Mouse (Mus musculus) forebrain, embryonic 10.5 days (tissue): ENCODE results near the gene Baiap2l1. TPM values are rescaled to one million over a fixed set of nuclear protein-coding genes. Genes with fewer than 3 reads are reported as not detected.
A peak's percentile ranks its signal among the peaks of the same experiment; 100 is the strongest.
"Not testable (repeated sequence)": the region's sequence is repeated elsewhere in the genome, so short reads cannot be mapped to it uniquely, and the experiment has no call there.

Experiments
- DNase-seq: peaks from one replicate; pipeline ENCODE4 v3.0.0-alpha.2; 2017; ENCODE audit warnings: low spot score; ENCODE audit errors: extremely low spot score
- H3K27ac ChIP-seq: fragments of 300-500 bp; sonication (generic); 2 replicates; pipeline ENCODE4 v1.5.1; 2016; ENCODE audit warnings: mild to moderate bottlenecking
- H3K27me3 ChIP-seq: fragments of 300-500 bp; sonication (generic); 2 replicates; pipeline ENCODE4 v1.6.1; 2016; ENCODE audit warnings: mild to moderate bottlenecking; ENCODE audit not compliant: poor library complexity, severe bottlenecking
- H3K36me3 ChIP-seq: fragments of 300-500 bp; sonication (generic); replicated peaks from 2 replicates; pipeline ENCODE4 v1.6.1; 2016; ENCODE audit warnings: mild to moderate bottlenecking, moderate library complexity
- H3K4me1 ChIP-seq: fragments of 300-500 bp; sonication (generic); 2 replicates; pipeline ENCODE4 v1.6.1; 2016
- H3K4me3 ChIP-seq: fragments of 300-500 bp; sonication (generic); 2 replicates; pipeline ENCODE4 v1.5.1; 2016; ENCODE audit warnings: mild to moderate bottlenecking, moderate library complexity
- H3K9me3 ChIP-seq: fragments of 300-500 bp; sonication (generic); 2 replicates; pipeline ENCODE4 v1.6.1; 2016; ENCODE audit warnings: mild to moderate bottlenecking, moderate library complexity
- WGBS: fragments of 180-500 bp; shearing (Covaris S2); methylation state at CpG from one replicate; pipeline ENCODE4 v1.1.7; 2016; 5-methylcytosine and 5-hydroxymethylcytosine counted together
- polyA plus RNA-seq: library from polyadenylated mRNA; unstranded; fragments of >200 nt; fragmentation: Nextera tagmentation; extraction: Ambion mirVana; gene quantifications from 2 replicates; pipeline ENCODE4 v1.2.1, GENCODE M21; 2016

Baiap2l1 gene
- polyA plus RNA-seq, 1 experiment from 2014 or later = 5.3 TPM

GRCm38 (mm10) chr5:144368661-144369205, 10.8 kb upstream of the Baiap2l1 start:
- no peak for DNase-seq
- no peak overlapping the region for H3K4me3 ChIP-seq
- H3K4me1 ChIP-seq = peaks cover 8% of the 10 kb centered on the region
- no peaks in the 10 kb centered on the region for H3K9me3 ChIP-seq
- no peaks in the 10 kb centered on the region for H3K27me3 ChIP-seq
- no peak overlapping the region for H3K27ac ChIP-seq
- H3K36me3 ChIP-seq = no peaks in the 10 kb centered on the region
- 91% methylated on average over 9 of the region's 9 CpGs for WGBS

- not testable (repeated sequence) for H3K9me3 ChIP-seq, H3K36me3 ChIP-seq, H3K4me3 ChIP-seq, H3K4me1 ChIP-seq, H3K27me3 ChIP-seq, H3K27ac ChIP-seq, DNase-seq
- 87% methylated on average over 6 of the region's 6 CpGs for WGBS
Measured at GRCm38 (mm10) chr5:144366551-144366950, 8.6 kb upstream of the Baiap2l1 start.

DNA sequence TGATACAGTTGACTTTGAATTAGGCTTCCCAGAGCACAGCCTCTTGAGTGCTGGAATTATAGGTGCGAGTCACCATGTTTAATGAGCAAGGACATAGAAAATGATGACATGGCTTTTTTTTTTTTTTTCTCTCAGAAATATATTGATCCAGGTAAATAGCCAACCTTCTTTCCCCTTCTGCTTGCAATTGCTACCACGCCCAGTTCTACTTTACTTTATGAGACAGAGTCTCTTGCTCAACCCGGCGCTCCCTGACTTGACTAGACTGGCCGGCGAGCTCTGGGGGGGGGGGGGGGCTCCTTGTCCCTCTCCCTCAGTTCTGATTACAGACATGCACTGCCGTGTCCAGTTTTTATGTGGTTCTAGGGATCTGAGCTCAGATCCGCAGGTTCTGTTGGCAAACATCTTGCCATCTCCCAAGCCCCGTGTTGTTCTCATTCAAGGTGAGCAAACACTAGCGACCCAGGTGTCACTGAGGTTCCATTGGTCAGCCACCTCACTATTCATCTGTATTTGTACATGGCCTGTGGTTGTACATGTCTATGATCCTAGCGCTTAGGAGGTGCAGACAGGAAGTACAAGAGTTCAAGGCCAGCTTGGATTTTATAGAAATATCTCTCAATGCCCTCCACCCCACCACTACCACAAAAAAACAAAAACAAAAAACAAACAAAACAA, 6.9 kb upstream of the Baiap2l1 start:
- Histone ChIP-seq H3K27me3 (peaks cover 5% of the 10 kb centered on the region; the same call in 1 of the 2 replicates), H3K4me1 (no peaks in the 10 kb centered on the region), H3K27ac (no peak overlapping the region), H3K36me3 (no peaks in the 10 kb centered on the region), H3K4me3 (no peak overlapping the region), H3K9me3 (no peaks in the 10 kb centered on the region)
- 94% methylated on average over 11 of the region's 11 CpGs for WGBS
- DNase-seq = no peak

DNA sequence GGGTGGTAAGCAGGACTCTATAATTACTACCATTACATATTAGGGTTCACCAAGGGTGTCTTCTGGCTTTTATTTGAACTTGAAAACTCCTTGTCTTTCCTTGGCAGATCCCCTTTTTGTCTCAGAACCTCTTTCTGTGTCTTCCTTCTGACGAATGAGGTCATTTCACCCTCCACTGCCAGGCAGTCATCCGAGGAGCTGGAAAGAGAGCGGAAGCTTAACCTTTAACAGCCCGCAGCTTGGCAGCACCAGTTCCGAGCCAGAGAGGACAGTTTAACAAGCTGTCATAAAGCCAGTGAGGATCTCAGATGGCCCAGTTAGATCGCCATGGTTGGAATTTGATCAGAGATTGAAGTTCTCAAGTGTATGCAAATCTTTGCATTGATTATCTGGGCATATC, 2.4 kb upstream of the Baiap2l1 start:
- no peak overlapping the region for H3K27ac ChIP-seq
- peaks cover 37% of the 10 kb centered on the region for H3K27me3 ChIP-seq
- DNase-seq = no peak
- no peaks in the 10 kb centered on the region for H3K9me3 ChIP-seq
- H3K36me3 ChIP-seq = no peaks in the 10 kb centered on the region
- H3K4me1 ChIP-seq = peaks cover 23% of the 10 kb centered on the region
- 75% methylated on average over 6 of the region's 6 CpGs for WGBS
- H3K4me3 ChIP-seq = no peak overlapping the region

GRCm38 (mm10) chr5:144359886-144360285, 2.0 kb upstream of the Baiap2l1 start:
- H3K4me1 ChIP-seq = peaks cover 23% of the 10 kb centered on the region
- H3K27ac ChIP-seq = no peak overlapping the region
- WGBS = 88% methylated on average over 6 of the region's 6 CpGs
- no peaks in the 10 kb centered on the region for H3K9me3 ChIP-seq
- no peak for DNase-seq
- no peaks in the 10 kb centered on the region for H3K36me3 ChIP-seq
- H3K27me3 ChIP-seq = peaks cover 37% of the 10 kb centered on the region
- no peak overlapping the region for H3K4me3 ChIP-seq

- Histone ChIP-seq H3K27ac (peak overlapping the region; percentile 83), H3K4me1 (peaks cover 23% of the 10 kb centered on the region), H3K4me3 (peak overlapping the region; percentile 74), H3K27me3 (peaks cover 37% of the 10 kb centered on the region), H3K36me3 (no peaks in the 10 kb centered on the region), H3K9me3 (no peaks in the 10 kb centered on the region)
- WGBS = 5% methylated on average over 10 of the region's 10 CpGs
- DNase-seq = no peak
Measured at GRCm38 (mm10) chr5:144358592-144358917, 643 bp upstream of the Baiap2l1 start.

DNA sequence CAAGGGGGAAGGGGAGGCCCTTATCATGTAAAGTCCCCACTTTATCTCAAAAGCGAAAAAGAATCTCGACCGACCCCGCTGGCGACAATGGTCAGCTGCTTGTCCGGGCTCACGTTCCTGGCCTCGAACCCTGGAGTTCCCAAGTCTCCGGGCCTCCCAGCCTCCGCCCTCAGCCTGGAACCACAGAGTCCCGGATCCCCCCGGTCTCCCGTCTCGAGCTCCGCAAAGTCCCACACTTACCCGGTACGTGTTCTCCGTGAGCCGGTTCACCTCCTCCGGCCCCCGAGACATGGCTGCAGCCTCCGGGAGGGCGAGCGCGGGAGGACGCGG, 396 bp downstream of the Baiap2l1 start:
- 0% methylated on average over 27 of the region's 27 CpGs for WGBS
- no peaks in the 10 kb centered on the region for H3K9me3 ChIP-seq
- no peaks in the 10 kb centered on the region for H3K36me3 ChIP-seq
- peak overlapping the region; percentile 74 for H3K4me3 ChIP-seq
- peak overlapping the region; percentile 83 for H3K27ac ChIP-seq
- H3K4me1 ChIP-seq = peaks cover 23% of the 10 kb centered on the region
- peaks cover 37% of the 10 kb centered on the region for H3K27me3 ChIP-seq
- DNase-seq = no peak

- peaks cover 23% of the 10 kb centered on the region for H3K4me1 ChIP-seq
- H3K27ac ChIP-seq = peak overlapping the region; percentile 83
Measured at GRCm38 (mm10) chr5:144356776-144357455, 996 bp downstream of the Baiap2l1 start.

DNA sequence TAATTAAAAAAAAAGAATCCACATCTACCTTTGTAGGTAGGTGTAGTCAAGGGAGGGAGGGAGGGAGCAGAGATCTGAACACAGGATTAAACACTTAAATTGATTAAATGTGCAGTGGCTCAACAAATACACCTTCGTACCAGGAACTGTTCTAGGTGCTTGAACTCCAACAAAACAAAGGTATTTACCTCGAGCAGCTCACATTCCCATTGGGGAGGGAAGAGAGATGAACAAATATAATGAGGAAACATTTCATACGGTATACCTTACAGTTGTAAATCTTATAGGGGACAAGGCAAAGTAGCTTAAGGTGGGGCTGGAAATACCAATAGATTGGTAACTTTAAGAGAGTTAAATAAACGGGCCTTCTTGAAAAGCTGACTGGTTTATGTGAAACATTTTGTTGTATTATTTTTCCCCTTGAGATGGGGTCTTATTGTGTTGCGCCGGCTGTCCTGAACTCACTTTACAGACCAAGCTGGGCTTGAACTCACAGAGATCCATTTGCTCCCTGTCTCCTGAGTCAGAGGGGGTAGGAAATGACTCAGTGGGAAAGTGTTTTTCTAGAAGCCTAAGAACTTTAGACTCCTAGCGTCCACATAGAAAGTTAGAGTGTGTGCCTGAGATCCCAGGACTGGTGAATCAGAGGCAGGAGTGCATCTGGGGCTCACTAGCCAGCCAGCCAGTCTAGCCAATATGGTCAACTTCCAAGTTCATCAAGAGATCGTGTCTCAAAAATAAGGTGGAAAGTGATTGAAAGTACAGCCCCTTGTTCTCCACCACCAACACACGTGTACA, 5.5 kb downstream of the Baiap2l1 start:
- no peak for DNase-seq
- peaks cover 11% of the 10 kb centered on the region for H3K4me1 ChIP-seq
- H3K9me3 ChIP-seq = no peaks in the 10 kb centered on the region
- WGBS = 88% methylated on average over 9 of the region's 9 CpGs
- peaks cover 20% of the 10 kb centered on the region for H3K27me3 ChIP-seq
- no peak overlapping the region for H3K27ac ChIP-seq
- H3K4me3 ChIP-seq = no peak overlapping the region
- H3K36me3 ChIP-seq = no peaks in the 10 kb centered on the region

More at GRCm38 (mm10) chr5:144356776-144357455, 996 bp downstream of the Baiap2l1 start:
- H3K27me3 ChIP-seq = peaks cover 37% of the 10 kb centered on the region
- DNase-seq = peak; percentile 25
- peak overlapping the region; percentile 74 for H3K4me3 ChIP-seq
- H3K36me3 ChIP-seq = no peaks in the 10 kb centered on the region
- 9% methylated on average over 17 of the region's 17 CpGs for WGBS
- H3K9me3 ChIP-seq = no peaks in the 10 kb centered on the region

GRCm38 (mm10) chr5:144351185-144351584, 6.7 kb downstream of the Baiap2l1 start:
- H3K4me1 ChIP-seq = peaks cover 4% of the 10 kb centered on the region; the same call in 1 of the 2 replicates
- peaks cover 8% of the 10 kb centered on the region for H3K27me3 ChIP-seq
- no peak overlapping the region for H3K4me3 ChIP-seq
- DNase-seq = no peak
- WGBS = 15% methylated on average over 8 of the region's 8 CpGs
- H3K9me3 ChIP-seq = no peaks in the 10 kb centered on the region
- no peak overlapping the region for H3K27ac ChIP-seq
- H3K36me3 ChIP-seq = no peaks in the 10 kb centered on the region

DNA sequence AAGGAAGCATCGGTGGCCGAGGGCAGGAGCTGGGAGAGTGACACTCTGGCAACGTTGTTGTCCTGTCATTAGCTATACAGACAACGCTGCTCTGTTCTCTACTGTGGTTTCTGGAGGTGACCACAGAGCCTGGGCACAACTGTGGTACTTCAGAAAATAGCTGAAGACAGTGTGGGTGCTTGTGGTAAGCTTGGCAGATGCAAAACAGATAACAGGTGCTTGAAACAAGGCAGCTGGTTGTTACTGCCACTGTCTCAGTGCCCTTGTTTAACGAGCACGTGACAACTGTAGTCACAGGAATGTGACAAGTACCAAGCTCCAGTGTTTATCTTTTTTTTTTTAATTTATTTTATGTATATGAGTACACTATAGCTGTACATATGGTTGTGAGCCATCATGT, 13.3 kb downstream of the Baiap2l1 start:
- no peak overlapping the region for H3K27ac ChIP-seq
- DNase-seq = no peak
- H3K27me3 ChIP-seq = no peaks in the 10 kb centered on the region
- H3K4me3 ChIP-seq = no peak overlapping the region
- no peaks in the 10 kb centered on the region for H3K4me1 ChIP-seq
- H3K9me3 ChIP-seq = no peaks in the 10 kb centered on the region
- no peaks in the 10 kb centered on the region for H3K36me3 ChIP-seq
- 91% methylated on average over 6 of the region's 6 CpGs for WGBS

DNA sequence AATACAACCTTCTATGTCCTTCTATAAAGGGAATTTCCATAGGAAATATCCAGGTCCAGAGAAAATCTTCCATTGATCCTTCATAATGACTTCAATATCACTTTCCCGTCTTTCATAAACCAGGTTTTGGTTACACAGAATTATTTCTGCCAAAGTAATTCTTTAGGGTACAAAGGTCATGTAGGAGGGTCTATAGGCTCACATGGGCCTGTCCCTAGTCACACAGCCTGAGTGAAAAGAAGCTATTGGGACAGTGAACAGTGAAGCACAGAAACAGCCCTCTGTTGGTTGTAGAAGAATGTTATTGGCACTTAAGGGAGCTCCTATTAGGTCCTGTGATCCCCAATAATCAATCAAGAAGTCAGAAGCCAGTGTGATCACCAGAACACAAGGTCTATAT, 16.8 kb downstream of the Baiap2l1 start:
- no peak overlapping the region for H3K27ac ChIP-seq
- H3K4me1 ChIP-seq = peaks cover 13% of the 10 kb centered on the region; the same call in 1 of the 2 replicates
- no peak overlapping the region for H3K4me3 ChIP-seq
- H3K36me3 ChIP-seq = no peaks in the 10 kb centered on the region
- H3K27me3 ChIP-seq = no peaks in the 10 kb centered on the region
- no peak for DNase-seq
- 80% methylated on average over 1 of the region's 1 CpGs for WGBS
- H3K9me3 ChIP-seq = no peaks in the 10 kb centered on the region

- H3K4me1 ChIP-seq = peaks cover 13% of the 10 kb centered on the region; the same call in 1 of the 2 replicates
- H3K36me3 ChIP-seq = no peaks in the 10 kb centered on the region
- H3K9me3 ChIP-seq = no peaks in the 10 kb centered on the region
- 56% methylated on average over 1 of the region's 1 CpGs for WGBS
- no peak for DNase-seq
- H3K4me3 ChIP-seq = no peak overlapping the region
- H3K27me3 ChIP-seq = no peaks in the 10 kb centered on the region
- no peak overlapping the region for H3K27ac ChIP-seq
Measured at GRCm38 (mm10) chr5:144338787-144339186, 19.1 kb downstream of the Baiap2l1 start.
